In the genomic region with DNA sequence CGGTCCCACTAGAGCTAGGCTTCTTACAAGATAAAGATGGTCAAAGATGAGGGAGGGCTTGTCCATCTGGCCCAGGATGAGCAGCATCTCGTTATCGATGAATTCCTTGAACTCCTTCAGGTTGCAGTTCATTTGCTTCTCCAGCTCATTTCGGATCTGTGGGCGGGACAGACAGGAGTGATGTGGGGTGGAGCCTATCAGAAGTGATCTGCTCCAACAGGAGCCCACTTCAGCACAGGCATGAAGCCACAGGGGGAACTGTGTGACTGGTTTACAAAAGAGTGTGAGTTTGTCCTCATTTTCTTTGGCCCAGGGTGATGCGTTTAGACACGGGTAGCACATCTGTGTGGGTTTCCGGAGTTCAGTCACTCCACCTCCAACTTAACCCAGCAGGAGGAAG, we compare ENCODE assay signal across 22 mouse cellular contexts. TPM values are rescaled to one million over a fixed set of nuclear protein-coding genes. Genes with fewer than 3 reads are reported as not detected.
"Had no signal": no experiment of that assay in that cellular context is flagged by ENCODE, and none has a peak within 500 bp of the region (broad histone marks: within the 10 kb centered on the region; RNA-seq: fewer than 3 reads in every experiment).

No protein-coding gene starts in this region.

- H3K4me2 ChIP-seq: liver, embryonic 15.5 days; lung, embryonic 14.5 days; midbrain, embryonic 12.5 days; neural tube, embryonic 12.5 days; stomach, embryonic 15.5 days had no signal

- H3K27ac ChIP-seq: liver, embryonic 15.5 days; macrophage; midbrain, embryonic 12.5 days; neural tube, embryonic 12.5 days; stomach, embryonic 15.5 days; stomach, postnatal 0 days had no signal

- H3K9me3 ChIP-seq: liver, embryonic 15.5 days; megakaryocyte, embryonic 14.5 days; midbrain, embryonic 12.5 days; neural tube, embryonic 12.5 days; stomach, embryonic 15.5 days had no signal

- H3K9ac ChIP-seq: liver, embryonic 15.5 days; lung, embryonic 14.5 days; midbrain, embryonic 12.5 days; neural tube, embryonic 12.5 days; stomach, embryonic 15.5 days had no signal

- H3K27me3 ChIP-seq: liver, embryonic 15.5 days; megakaryocyte, embryonic 14.5 days; midbrain, embryonic 12.5 days; neural tube, embryonic 12.5 days; stomach, embryonic 15.5 days had no signal

- H3K4me3 ChIP-seq: liver, embryonic 15.5 days; megakaryocyte, embryonic 14.5 days; midbrain, embryonic 12.5 days; myocyte; neural tube, embryonic 12.5 days; stomach, embryonic 15.5 days had no signal

- DNase-seq: lung, adult 18-20 months; lung, embryonic 14.5 days; lung, postnatal 14 days; lung, postnatal 36 days; midbrain, embryonic 14.5 days; right cerebral cortex, postnatal 14 days; thymus, postnatal 25 days; thymus, postnatal 4 days had no signal

RNA-seq across cellular contexts. Expression of gene Dao, which starts 47.8 kb away (rescaled TPM):
- total RNA-seq: megakaryocyte progenitor cell, adult 5-6 weeks; neutrophil, adult 5-6 weeks had no signal
- polyA plus RNA-seq: liver, embryonic 15.5 days; lung, embryonic 14.5 days; lung, embryonic 16.5 days; macrophage; midbrain, embryonic 12.5 days; midbrain, embryonic 14.5 days; midbrain, embryonic 16.5 days; myocyte; neural tube, embryonic 12.5 days; neural tube, embryonic 14.5 days; urinary bladder, adult 2 months had no signal
